Mouse (Mus musculus) bone marrow macrophage, adult 2 months (primary cell): ENCODE results near the gene Teddm3. TPM values are rescaled to one million over a fixed set of nuclear protein-coding genes. Genes with fewer than 3 reads are reported as not detected.
"Not testable (repeated sequence)": the region's sequence is repeated elsewhere in the genome, so short reads cannot be mapped to it uniquely, and the experiment has no call there.

ENCODE experiments used
- H3K27ac ChIP-seq: 2 replicates; pipeline ENCODE4 v1.5.1; 2012; ENCODE audit warnings: low read depth, low read length; ENCODE audit not compliant: insufficient read depth
- H3K4me1 ChIP-seq: 2 replicates; pipeline ENCODE4 v1.6.1; 2012; ENCODE audit warnings: low read length; ENCODE audit not compliant: control insufficient read depth, insufficient read depth
- H3K4me3 ChIP-seq: 2 replicates; pipeline ENCODE4 v1.5.1; 2012; ENCODE audit warnings: mild to moderate bottlenecking, low read length, moderate library complexity; ENCODE audit not compliant: insufficient read depth
- CTCF ChIP-seq: IDR thresholded peaks from 2 replicates; pipeline ENCODE4 v1.5.1; 2012; ENCODE audit warnings: low read depth, mild to moderate bottlenecking, low read length, moderate library complexity
- POLR2A ChIP-seq: IDR thresholded peaks from 2 replicates; pipeline ENCODE4 v1.6.1; 2012; ENCODE audit warnings: mild to moderate bottlenecking, low read depth, low read length, borderline replicate concordance
- polyA plus RNA-seq: library from polyadenylated mRNA; stranded (reverse); fragments of >200 nt; gene quantifications from 2 replicates; pipeline ENCODE4 v1.2.4, GENCODE M21; 2012; ENCODE audit not compliant: missing spikeins, insufficient read depth, insufficient read length

Gene Teddm3
- polyA plus RNA-seq, 1 experiment = not detected

GRCm38 (mm10) chr16:21191569-21191968 lies 37.8 kb upstream of the Teddm3 start:
- H3K4me1 ChIP-seq = no peaks in the 10 kb centered on the region
- H3K4me3 ChIP-seq = no peak overlapping the region
- H3K27ac ChIP-seq = no peak overlapping the region
- TF ChIP-seq CTCF (no peak), POLR2A (no peak)

- TF ChIP-seq POLR2A (no peak), CTCF (no peak)
- no peak overlapping the region for H3K27ac ChIP-seq
- H3K4me1 ChIP-seq = no peaks in the 10 kb centered on the region
- H3K4me3 ChIP-seq = no peak overlapping the region
These were observed 34.5 kb upstream of the Teddm3 start for GRCm38 (mm10) chr16:21188345-21188744.

- Histone ChIP-seq H3K4me3 (no peak overlapping the region), H3K4me1 (no peaks in the 10 kb centered on the region), H3K27ac (no peak overlapping the region)
- TF ChIP-seq POLR2A = no peak
- TF ChIP-seq CTCF = no peak
These were observed 33.8 kb upstream of the Teddm3 start for GRCm38 (mm10) chr16:21187568-21187967.

GRCm38 (mm10) chr16:21184697-21185096 lies 30.9 kb upstream of the Teddm3 start:
- H3K4me1 ChIP-seq = no peaks in the 10 kb centered on the region
- no peak overlapping the region for H3K4me3 ChIP-seq
- TF ChIP-seq POLR2A = no peak
- no peak for TF ChIP-seq CTCF

GRCm38 (mm10) chr16:21182108-21182507 lies 28.3 kb upstream of the Teddm3 start:
- H3K4me1 ChIP-seq = no peaks in the 10 kb centered on the region
- H3K27ac ChIP-seq = no peak overlapping the region
- no peak overlapping the region for H3K4me3 ChIP-seq
- TF ChIP-seq CTCF (no peak), POLR2A (no peak)

More at GRCm38 (mm10) chr16:21184697-21185096, 30.9 kb upstream of the Teddm3 start:
- no peak overlapping the region for H3K27ac ChIP-seq

GRCm38 (mm10) chr16:21175236-21175635 lies 21.4 kb upstream of the Teddm3 start:
- TF ChIP-seq CTCF (no peak), POLR2A (no peak)

GRCm38 (mm10) chr16:21168730-21169129 lies 14.9 kb upstream of the Teddm3 start:
- no peak for TF ChIP-seq CTCF
- no peak for TF ChIP-seq POLR2A
- Histone ChIP-seq H3K4me3 (no peak overlapping the region), H3K4me1 (no peaks in the 10 kb centered on the region), H3K27ac (no peak overlapping the region)

More at GRCm38 (mm10) chr16:21175236-21175635, 21.4 kb upstream of the Teddm3 start:
- Histone ChIP-seq H3K27ac (no peak overlapping the region), H3K4me3 (no peak overlapping the region), H3K4me1 (no peaks in the 10 kb centered on the region)

- H3K4me3 ChIP-seq, H3K27ac ChIP-seq, H3K4me1 ChIP-seq: not testable (repeated sequence)
These were observed 11.8 kb upstream of the Teddm3 start for GRCm38 (mm10) chr16:21165343-21166220.

GRCm38 (mm10) chr16:21163423-21163822 lies 9.6 kb upstream of the Teddm3 start:
- H3K4me3 ChIP-seq, H3K4me1 ChIP-seq, H3K27ac ChIP-seq: not testable (repeated sequence)

- H3K4me1 ChIP-seq, H3K4me3 ChIP-seq, H3K27ac ChIP-seq: not testable (repeated sequence)
These were observed 5.4 kb upstream of the Teddm3 start for GRCm38 (mm10) chr16:21159226-21159625.

GRCm38 (mm10) chr16:21156261-21156660 lies 2.5 kb upstream of the Teddm3 start:
- not testable (repeated sequence) for H3K4me1 ChIP-seq, H3K4me3 ChIP-seq, H3K27ac ChIP-seq
